Mouse (Mus musculus): Measurements from ENCODE around the gene Lmnb2.

The Lmnb2 gene

DNA sequence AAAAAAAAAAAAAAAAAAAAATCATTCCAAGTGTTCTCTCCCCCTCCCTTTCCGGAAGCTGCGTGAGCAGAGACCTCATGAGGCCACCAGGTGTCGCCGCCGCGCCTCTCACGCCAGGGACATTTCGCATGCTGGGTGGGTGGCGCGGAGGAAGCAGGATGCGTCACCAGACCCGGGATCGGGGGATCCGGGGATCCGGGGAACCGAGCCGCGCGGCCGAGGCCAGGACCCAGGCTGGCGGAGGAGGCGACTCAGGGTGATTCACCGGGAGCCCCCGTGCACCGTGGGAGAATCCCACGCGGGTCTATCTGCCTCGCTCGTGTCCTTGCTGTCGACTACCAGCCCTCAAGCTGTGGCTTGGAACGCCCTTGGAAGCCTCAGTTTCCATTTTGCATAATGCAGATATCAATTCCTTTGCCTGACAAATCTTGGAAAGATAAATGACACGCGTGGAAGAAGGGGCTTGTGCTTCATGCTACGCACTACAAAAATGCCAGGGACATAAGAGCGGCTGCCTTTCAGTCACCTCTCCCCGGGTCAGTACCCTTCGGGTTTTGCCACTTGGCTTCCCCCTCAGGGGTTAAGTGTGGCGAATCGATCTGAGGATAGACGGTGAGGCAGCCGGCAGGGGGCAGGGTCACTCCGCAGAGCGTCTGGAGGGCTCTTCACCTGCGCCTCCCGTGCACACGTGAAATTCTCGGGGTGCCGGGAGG lies 10.7 kb upstream of the Lmnb2 start:
- peak; percentile 93 for DNase-seq

DNA sequence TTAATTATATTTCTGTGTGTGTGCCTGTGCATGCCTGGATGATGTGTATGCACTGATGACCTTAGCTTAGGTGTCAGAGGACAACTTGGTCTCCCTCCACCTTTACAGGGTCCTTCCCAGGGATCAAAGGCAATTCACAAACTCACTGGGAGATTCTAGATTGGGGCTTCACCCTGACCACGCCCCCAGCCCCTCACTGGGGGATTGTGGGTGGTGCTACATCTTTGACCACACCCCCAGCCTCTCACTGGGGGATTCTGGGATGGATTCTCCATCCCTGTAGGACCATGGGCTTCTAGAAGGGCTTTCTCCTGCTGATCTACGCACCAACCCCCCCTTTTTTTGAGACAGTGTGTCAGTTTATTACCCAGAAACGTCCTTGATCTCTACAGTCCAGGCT lies 7.4 kb upstream of the Lmnb2 start:
- no peak for DNase-seq

DNA sequence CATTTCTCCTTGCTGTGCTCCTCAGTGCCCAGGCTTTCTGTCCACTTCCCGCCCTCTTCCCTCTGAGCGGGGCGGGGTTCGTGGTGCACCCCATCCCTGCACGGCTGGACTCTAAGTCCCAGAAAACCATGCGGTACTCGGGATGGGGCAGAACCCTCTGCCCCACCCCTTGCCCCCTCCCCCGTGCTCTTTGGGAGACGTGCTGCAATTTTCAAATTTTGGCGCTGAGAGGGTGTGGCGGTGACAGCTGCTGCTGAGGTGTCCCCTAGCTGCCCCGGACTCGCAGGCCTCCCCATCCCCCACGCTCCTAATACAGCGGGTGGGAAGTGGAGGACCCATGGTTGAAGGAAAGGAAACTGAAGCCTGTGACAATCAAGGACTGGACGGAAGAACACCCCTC lies 3.9 kb upstream of the Lmnb2 start:
- no peak for DNase-seq

DNA sequence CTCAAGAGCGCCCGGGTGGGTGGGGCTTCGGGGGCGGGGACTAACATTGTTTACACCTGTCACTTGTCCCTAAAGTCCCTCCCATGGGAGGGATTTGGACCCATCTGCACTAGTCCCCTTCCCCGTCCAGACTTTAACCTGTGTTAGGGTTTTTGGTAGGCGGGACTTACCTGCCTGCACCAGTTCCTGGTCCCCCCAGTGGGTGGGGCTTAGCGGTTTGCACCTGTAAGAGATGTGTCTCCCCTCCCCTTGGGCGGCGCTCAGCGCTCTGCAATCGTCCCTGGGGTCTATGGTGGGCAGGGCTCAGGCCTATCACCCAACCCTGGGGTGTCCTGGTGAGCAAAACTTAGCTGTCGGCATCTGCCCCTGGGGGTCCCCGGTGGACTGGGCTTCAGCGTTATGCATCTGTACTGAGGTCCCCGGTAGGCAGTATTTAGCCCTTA lies 688 bp downstream of the Lmnb2 start:
- peak; percentile 57 for DNase-seq

DNA sequence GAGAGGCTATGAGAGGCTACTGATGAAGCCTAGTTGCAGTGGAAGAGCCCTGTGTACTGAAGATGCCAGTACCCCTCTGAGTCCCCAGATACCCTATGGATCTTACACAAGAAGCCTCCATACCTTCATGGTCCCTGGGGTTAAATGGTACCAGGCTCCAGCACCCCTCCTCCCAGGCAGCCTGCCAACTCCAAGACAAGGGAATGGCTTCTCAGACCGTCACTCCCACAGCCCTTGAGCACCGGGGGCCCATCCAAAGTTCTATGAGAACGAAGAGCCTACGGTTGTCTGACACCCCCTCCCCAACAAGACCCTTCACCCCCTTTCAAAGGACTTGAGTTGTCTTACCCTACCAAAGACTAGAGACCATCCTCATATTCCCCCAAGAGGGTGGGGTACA lies 2.3 kb downstream of the Lmnb2 start:
- DNase-seq = no peak

DNA sequence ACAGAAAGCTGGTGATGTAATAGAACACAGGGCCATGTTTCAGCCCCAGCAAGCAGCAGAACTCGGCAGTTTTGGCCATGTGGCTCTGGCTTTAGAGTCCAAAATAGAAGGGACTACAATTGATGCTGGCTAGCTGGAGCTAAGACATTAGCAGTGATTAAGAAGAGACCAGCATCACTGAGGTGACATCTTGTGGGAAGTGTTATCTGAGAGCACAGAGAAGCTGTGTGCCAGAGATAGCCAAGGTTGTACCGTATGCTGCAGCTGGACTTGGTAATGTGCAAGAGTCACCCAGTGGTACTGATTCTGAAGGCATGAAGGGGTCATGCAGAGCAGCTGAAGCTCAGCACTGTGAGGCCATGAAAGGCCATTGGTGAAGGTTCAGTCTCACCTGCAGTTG lies 2.8 kb downstream of the Lmnb2 start:
- no peak for DNase-seq

DNA sequence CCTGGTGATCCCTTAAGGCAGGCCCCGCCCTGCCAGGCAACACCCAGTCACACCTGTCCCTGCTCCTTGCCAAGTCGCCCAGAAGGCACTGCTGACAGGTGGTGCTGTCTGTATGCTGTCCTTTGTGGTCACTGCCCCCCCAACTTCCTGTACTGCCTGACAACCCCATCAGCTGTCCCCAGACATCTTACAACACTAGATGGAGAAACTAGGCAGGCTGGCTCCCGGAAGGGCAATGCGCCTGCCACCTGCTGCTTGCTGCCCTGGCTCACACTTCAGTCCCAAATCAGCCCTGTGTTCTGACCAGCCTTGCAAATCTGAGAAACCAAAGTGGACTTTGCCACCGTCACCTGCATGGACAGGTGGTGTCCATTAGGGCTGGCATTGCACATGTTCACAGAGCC lies 3.8 kb downstream of the Lmnb2 start:
- DNase-seq = peak; percentile 64

DNA sequence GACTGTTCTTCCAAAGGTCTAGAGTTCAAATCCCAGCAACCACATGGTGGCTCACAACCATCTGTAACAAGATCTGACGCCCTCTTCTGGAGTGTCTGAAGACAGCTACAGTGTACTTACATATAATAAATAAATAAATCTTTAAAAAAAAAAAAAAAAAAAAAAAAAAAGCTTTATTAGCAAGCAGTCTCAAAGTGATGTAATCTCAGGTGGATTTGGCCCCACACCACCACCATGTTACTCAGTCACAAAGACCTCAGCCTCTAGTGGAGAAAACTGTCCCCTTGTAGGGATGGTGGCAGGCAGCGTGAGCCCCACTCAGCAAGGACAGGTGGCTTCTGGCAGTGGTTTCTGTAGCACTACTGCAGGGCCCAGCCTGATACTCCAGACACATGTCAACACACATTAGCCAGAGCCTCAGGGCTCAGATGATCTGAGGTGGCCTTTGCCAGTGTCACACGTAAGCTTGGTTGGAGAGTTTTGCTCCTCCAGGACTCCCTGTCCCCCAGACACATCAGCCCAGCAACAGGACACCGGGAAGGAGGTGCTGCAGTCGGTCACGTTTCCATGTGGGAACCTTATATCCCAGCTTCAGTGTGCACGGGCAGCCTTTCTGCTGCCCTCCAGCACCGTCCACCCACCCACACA lies 4.6 kb downstream of the Lmnb2 start:
- no peak for DNase-seq

DNA sequence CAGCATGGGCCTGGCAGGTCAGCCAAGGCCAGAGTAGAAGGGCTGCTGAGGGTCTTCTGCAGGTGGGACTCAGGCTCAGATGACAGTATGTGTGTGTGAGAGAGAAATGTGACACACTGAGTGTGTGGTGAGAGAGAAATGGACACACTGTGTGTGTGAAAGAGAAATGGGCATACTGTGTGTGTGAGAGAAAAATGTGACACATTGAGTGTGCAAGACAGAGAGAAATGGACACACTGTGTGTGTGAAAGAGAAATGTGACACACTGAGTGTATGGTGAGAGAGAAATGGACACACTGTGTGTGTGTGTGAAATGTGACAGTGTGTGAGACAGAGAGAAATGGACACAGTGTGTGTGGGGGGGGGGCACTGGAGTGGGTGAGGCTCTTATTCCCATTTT lies 6.2 kb downstream of the Lmnb2 start:
- DNase-seq = no peak

DNA sequence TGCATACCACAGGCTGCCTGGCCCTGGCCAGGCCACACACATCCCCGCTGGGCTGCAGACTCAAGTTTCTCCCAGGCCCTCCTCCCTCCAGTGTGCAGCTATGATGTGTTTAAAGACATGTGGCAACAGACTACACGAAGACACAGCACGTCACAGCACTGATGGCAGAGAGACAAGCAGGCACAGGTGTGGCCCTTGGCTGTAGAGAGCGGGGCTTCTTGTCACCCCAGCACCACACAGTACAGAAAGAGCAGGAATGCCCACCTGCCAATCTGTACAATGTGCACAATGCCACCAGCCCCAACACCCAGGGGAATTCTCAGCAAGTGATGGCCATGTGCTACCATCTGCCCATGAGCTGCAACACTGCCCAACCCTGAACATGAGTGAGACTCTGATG lies 6.7 kb downstream of the Lmnb2 start:
- DNase-seq = no peak

DNA sequence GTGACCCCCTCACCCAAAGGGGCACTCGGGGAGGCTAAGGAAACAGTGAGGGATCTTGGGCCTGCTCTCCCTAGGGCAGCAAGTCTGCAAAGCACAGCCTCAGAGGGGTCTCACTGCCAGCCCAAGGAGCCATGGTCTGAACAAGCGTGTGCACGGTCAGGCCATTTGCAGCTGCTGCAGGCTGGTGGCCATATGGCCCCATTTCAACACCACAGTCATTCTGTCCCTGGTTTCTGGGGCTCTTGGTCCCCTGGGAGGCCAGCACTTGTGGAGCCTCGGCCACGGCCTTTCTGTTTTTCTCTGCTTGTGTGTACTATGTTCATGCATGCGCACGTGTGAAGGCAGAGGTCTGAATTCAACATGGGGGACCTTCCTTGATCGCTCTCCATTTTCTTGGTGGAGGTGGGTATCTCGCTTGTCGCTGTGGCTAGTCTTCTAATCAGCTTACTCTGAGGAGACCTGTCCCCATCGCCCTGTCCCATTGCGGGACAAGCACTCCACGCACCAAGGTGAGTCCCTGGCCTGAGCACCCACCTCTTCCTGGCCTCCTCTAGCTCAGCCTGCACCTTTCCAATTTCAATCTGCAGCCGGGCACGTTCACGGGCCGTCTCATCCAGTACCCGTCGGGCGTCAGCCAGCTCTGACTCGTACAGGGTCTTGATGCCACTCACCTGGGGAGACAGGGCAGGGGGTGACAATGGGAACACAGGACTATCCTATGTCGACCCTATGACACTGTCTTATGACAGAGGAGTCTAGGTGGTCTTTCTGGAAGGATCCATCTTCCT lies 8.5 kb downstream of the Lmnb2 start:
- DNase-seq = no peak

DNA sequence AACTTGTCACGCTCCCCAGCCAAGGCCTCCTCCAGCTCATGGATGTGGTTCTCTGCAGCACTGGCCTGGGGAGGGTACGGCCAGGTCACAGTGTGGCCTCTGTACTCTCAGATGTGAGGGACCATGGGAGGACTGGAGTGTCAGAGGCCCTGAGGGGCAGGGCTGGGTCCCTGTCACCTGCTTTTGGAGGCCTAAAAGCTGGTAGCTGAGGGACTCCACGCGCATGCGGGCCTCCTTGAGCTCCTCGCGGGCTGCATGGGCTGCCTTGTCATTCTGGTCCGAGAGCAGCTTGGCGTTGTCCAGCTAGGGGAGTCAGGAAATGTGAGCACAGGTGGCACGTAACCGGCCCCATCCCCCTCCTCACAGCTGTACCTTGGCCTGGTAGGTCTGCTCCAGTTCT lies 13.3 kb downstream of the Lmnb2 start:
- DNase-seq = no peak

DNA sequence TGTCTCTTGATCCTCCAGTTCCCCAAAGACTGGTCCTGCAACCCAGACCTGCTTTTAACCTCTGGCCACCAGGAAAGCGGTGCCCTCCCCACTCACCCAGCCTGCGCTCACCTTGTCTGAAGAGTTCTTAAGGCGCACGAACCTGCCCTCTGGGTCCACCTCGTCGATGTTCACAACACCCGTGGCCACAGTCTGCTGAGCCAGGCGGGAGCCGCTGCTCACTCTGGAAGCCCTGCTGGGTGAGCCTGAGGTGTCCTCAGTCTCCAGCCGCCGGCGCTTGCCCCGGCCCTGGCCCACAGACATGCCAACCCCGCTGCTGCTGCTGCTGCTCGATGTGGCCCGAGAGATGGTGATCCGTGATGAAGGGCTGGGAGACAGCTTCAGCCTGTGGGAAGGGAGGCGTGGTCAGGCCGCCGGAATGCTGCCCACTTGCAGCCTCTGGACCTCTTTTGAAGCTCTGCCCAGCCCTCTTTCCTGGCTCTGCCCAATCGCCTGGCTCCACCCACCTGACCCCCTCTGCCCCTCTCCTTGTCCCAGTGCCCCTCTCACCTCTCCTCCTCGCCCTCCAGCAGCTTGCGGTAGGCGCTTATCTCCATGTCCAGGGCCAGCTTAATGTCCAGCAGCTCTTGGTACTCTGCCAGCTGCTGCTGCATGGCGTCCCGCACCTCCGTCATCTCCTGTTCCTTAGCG lies 13.9 kb downstream of the Lmnb2 start:
- no peak for DNase-seq

DNA sequence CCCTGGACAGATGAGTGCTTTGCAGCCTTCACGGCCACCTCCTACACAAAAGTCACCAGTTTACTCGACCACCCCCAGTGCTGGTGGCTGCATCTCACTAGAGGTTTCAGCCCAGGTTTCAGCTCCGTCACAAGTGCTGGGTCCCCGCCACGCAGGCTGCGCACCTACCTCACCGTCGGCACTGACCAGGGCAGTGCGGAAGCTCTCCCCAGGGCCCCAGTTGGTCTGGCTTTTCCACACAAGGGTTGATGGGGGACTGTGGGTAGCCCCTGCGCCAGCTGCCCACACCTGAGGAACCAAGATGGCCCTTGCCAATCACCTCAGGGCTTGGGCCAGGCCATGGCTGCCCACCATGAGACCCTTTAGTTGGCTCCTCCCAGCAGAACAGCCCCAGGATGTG lies 14.8 kb downstream of the Lmnb2 start:
- no peak for DNase-seq

DNA sequence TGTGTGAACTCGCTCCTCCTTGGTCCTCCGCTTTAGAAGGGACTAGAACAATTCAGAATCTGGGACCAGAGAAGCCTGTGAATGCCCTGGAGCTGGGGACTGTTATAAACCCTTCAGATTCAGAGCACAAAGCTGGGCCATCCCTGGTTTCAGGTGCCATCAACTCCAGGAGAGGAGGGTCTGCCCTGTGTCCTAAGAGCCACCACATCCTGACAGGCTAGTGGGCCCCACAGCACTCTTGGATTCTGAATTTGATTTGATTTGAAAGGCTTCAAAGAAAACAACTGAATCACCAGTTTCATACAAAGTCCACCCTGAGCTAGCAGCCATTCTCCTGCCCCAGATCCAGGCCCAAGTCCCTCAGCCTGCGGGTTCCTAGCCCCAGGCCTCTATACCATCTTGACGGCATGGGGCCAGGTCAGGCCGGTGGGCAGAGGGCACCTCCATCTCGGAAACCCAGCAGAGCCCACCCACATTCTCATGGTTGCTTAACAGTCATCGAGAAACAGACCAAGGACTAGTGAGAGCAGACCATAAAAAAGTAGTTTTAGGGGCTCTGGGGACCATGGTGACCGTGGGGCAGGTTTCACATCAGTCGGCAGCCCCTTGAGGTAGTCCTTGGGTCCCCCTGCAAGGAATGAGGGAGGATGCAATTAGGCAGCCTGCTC lies 15.6 kb downstream of the Lmnb2 start:
- no peak for DNase-seq

DNA sequence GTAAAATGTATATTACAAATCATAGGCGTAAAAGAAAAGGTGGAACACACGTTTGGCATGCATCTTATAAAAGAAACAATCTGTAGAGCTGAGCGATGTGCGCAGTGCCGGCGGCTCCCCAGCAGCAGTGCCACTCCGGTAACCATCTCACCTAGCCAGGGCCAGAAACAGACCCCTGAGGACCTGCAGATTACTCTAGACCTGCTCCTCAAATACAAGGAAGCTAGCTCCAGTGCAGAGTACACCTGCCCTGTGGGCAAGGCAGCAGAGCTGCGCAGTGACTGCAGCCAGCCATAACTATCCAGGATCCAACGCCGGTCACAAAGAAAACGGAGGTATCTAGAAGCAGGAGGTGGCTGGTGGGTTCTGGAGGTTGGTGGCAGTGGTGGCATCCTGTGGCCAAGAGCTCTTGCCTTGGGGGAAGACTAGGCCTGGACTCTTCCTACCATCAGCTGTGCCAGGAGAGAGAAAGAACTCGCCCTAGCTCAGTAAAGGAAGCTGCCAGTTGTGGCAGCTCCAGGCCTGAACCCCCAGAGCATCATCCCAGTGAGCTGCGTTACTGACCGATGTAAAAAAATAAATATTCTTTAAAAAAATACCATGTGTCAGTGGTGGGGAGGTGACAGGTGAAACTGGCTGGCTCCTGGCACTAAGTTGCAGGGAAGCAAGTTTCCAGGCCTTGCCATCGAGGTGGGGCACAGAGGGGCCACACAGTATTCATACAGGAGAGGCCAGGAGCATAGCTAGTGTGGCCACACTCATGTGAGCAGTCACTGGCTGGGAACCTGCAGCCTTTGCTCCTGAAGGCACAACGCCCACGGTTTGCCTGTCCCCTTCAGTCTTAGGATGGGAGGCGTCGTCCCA lies 16.4 kb downstream of the Lmnb2 start:
- DNase-seq = no peak

DNA sequence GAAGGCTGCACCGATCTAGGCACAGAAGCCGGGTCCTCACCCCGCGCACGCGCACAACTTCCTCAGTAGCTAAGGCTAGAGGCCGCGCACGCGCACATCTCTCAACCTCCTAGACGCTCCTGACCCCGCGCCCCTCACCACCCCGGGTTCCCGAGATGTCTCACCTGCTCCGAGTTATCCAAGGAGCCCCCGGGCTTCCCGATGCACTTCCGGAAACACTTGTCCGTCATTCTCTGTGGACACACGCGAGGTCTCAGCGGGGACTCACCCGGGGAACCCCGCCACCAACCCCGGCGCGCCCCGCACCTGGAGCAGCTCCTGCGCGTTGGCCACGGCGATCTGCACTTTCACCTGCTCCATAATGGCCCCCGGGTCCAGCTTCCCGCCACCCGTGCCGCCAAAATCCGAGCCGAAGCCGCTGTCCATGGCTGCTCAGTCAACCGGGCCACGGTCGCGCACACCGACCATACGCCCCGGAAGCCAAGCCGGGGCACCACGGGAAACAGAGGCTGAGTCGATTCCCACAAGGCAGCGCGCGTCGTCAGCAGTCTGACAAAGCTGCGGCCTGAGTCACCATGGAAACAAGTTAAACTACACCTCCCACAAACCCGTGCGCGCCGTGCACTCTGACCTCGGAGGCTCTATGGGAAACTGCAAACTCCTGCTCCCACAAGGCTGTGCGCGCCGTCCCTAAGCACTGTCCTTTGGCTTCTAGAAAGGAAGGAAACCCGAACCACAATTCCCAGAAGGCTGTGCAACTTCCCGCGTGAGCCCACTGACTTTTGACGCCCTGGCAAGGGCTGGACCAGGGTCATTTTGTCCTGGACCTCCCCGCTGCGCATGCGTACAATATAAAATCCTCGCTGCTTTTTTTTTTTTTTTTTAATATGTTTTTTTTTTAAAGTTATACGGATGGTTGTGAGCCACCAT lies 17.5 kb downstream of the Lmnb2 start, which contains the start of gene Timm13:
TSS of gene Timm13 (minus strand) at position 652 of the 930 bp plus-strand sequence.
- peak; percentile 95 for DNase-seq

DNA sequence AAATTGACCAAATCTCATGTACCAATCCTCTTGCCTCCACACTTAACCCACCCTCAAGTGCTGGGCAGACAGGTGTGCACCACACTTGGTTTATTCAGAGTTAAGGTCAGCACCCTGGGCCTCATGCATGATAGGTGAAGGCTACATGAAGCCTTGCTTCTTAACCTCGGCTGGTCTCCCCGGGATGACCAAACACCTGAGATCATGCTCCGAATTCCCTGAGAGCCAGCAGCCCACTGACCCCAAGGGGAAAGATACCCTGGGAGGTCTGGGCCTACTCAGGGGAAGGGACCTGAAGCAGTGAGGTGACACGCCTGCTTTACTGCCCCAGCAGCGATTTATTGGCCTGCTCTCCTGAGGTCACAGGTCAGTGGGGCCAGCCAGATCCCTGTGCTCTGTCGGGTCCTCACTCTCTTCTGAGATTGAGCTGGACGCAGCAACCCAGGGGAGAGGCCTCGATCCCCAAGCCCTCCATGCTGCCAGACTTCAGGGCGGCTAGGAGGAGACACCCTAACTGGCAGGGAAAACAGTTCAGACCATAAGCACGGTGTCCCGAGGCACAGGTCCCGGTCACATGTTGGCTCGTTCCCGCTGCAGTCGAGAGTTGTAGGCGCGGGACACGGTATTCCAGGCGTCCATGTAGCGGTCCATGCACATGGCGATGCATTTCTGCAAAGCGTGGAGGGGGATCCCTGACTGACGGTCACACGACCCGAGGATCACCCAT lies 18.3 kb downstream of the Lmnb2 start:
- no peak for DNase-seq

DNA sequence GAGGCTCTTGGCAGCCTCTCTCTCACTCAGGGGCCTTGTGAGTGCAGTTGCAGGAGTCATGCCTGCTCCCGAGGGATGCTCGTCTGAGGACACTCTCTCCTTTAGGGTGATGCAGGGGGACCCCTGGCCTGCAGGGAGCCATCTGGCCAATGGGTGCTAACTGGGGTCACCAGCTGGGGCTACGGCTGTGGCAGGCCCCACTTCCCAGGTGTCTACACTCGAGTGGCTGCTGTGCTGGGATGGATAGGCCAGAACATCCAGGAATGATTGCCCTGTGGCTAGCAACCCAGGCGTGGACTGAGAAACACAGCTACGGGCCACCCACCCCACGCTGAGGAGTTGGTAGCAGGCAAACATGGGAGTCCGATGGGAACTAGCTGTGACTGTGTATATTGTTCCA lies 19.0 kb downstream of the Lmnb2 start:
- no peak for DNase-seq

Measured in thymus, postnatal 4 days (tissue).